Mouse (Mus musculus) myocyte (in vitro differentiated cells): Measurements from ENCODE around the gene Pcbp3.

ENCODE experiments used
- E2F4 ChIP-seq: IDR thresholded peaks from one replicate; pipeline ENCODE4 v1.6.1; 2011; ENCODE audit warnings: mild to moderate bottlenecking, control low read depth, moderate library complexity; ENCODE audit not compliant: insufficient read depth
- MAX ChIP-seq: IDR thresholded peaks from one replicate; pipeline ENCODE4 v1.6.1; 2011; ENCODE audit warnings: low read depth, mild to moderate bottlenecking, control low read depth
- POLR2A ChIP-seq: IDR thresholded peaks from one replicate; pipeline ENCODE4 v1.6.1; 2011; ENCODE audit warnings: low read depth, mild to moderate bottlenecking, control low read depth, moderate library complexity; ENCODE audit not compliant: insufficient read length
- POLR2AphosphoS2 ChIP-seq: IDR thresholded peaks from one replicate; pipeline ENCODE4 v1.6.1; 2011; ENCODE audit warnings: low read depth, control low read depth; ENCODE audit not compliant: insufficient read length
- SRF ChIP-seq: IDR thresholded peaks from one replicate; pipeline ENCODE4 v1.6.1; 2011; ENCODE audit warnings: low read depth; ENCODE audit not compliant: control insufficient read depth, insufficient read length
- TCF12 ChIP-seq: IDR thresholded peaks from one replicate; pipeline ENCODE4 v1.6.1; 2011; ENCODE audit warnings: mild to moderate bottlenecking, control low read depth; ENCODE audit not compliant: poor library complexity, insufficient read depth, severe bottlenecking
- USF1 ChIP-seq: IDR thresholded peaks from one replicate; pipeline ENCODE4 v1.6.1; 2011; ENCODE audit warnings: low read depth, mild to moderate bottlenecking, control low read depth, moderate library complexity

- TF ChIP-seq E2F4, result no peak
- TF ChIP-seq USF1, result no peak
- no peak for TF ChIP-seq POLR2A
- no peak for TF ChIP-seq SRF
- TF ChIP-seq TCF12, result no peak
- TF ChIP-seq POLR2AphosphoS2, result no peak
- no peak for TF ChIP-seq MAX
These were observed 240.5 kb downstream of the Pcbp3 start for GRCm38 (mm10) chr10:76721216-76721615.
